Mouse (Mus musculus) telencephalon, adult 2 months (tissue): ENCODE data around the gene Psma5.
"Not testable (repeated sequence)": the region's sequence is repeated elsewhere in the genome, so short reads cannot be mapped to it uniquely, and the experiment has no call there.

Experiments
- DNase-seq: peaks from one replicate; pipeline ENCODE4 v3.0.0-alpha.2; 2011; ENCODE audit warnings: low read depth, low spot score

Gene Psma5

GRCm38 (mm10) chr3:108256719-108257637 is at the start of gene Psma5:
Gene Psma5 (plus strand): TSS chr3:108256926.
- DNase-seq = peak; percentile 98

GRCm38 (mm10) chr3:108209001-108209400 is 47.7 kb upstream of the Psma5 start:
- DNase-seq = no peak

DNA sequence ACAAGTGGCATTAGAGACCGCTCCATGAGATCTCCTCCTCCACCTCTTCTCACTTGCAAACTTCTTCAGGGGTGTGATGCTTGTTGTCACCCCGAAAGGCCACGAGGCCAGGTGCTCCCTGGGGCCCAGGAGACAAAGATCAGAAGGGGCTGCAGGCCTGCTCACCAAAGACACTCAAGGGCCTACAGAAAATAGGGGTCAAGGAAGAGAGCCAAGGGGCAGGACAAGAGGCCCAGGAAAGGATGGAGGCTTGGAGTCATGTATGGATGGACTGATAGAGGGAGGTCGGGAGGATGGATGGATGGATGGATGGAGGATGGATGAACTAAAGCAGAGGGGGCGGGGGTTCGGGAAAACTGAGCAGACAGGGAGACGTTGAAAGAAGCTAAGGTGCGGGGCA is 47.2 kb upstream of the Psma5 start:
- DNase-seq = no peak

- peak; percentile 96 for DNase-seq
Measured at GRCm38 (mm10) chr3:108209946-108210770, 46.6 kb upstream of the Psma5 start.

DNA sequence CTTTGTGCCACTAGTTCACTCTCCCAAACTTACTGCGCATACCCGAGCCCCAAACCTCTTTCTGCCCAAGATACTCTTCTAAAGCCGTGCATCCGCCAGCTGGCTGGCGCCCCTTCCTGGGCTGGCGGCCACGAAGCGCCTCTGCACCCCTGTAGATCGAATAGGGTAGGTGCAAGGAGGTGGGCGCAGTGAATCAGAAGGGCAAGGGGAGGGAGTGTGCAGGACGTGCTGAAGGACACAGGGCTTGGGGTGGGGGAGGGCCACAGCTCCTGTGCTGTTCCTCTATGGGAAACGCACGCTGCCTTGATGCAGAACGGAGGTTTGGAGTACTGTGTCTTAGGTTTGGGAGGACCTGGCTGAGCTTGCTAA is 46.0 kb upstream of the Psma5 start, which contains the start of gene Atxn7l2:
Gene Atxn7l2 (minus strand): TSS at position 164 of the 369 bp plus-strand sequence.
- DNase-seq = peak; percentile 82

- DNase-seq = no peak
Measured at GRCm38 (mm10) chr3:108211845-108212244, 44.9 kb upstream of the Psma5 start.

DNA sequence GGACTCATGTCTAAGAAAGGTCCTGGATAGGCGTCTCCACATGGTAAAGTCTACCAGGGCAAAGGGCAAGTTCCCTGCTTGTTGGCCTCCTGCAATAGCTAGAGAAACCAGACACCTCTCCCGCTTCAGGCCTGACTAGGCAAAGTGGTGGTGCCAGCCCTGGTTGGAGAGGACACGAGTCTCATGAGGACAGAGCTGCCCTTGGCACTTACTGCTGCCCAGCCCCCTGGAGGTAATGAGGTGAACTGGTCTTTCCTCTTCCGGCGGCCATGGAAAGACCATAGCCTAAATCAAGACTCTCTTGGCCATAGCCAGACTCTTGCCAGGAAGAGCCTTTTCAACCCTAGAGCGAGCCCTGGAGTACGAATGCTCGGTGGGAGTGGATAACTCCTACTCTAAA is 44.3 kb upstream of the Psma5 start:
- DNase-seq = no peak

DNA sequence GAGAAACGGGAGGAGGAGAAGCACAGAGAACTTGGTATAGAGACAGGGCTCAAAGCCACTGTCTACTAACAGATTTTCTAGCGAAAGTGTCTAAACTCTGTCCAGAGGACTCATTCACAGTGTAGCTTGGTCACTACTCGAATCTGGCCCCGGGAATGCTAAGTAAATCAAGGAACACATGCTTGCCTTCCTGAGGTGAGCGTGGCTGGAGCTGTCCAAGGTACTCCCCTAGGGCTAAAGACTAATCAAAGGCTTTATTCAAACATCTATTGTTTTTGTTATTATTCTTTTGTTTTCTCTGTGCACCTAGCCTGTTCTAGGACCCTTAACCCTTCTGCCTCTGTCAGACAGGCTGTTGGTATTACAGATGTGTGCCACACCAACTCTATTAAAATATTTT is 42.0 kb upstream of the Psma5 start:
- no peak for DNase-seq

DNA sequence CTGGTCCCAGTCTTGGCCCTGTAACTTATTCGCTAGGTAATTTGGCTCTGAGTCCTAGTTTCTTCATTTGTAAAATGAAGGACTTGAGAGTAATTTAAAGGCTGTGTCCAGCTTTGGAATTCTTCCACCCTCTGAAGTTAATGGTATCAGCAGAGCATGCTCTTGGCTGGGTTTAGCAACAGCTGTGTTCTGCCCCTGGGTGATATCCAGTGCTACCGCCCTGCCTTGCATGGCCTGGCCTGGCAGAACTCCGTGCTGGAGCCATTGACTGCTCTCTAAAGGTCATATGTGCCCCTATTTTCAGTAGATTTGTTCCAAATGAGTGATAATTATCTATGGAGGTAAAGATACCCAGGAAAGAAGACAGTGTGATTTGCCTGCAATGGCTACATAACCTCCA is 36.1 kb upstream of the Psma5 start:
- no peak for DNase-seq

- DNase-seq = no peak
Measured at GRCm38 (mm10) chr3:108225711-108226557, 30.8 kb upstream of the Psma5 start.

DNA sequence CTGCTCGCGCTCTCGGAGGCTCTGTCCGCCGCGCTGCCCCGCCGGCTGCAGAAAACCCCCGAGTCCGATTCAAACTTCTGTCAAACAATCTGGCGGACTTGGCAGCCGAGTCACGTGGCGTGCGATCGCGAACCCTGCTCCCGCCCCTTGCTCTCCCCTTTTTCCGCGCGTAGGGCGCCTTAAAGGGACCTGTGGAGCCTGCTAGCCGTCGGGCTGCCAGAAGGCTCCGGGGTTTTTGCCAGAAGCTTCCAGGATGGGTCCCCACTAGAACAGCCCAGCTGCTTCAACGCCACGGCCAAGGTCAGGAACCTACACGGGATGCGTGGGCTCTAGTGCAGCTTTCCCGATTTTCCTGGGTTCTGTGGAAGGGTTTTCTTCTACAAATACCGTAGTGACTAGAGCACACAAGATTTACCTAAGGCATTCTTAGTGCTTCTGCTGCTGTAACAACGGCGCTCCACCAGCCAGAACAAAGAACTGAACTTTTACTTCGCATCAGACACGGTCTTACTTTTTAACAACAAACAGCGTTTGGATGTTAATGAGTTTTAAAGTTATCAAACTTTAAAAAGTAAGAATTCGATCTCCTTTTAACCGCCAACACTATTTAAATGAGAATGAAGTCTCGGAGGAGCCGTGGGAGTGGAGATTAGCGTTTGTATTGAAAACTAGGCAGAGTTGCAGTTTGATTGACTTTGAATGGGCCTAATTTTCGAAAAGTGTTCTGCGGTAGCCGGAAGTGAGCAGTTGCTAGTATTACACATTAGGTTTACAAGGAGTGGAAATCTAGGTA is 30.0 kb upstream of the Psma5 start, which contains the start of gene Sypl2:
Gene Sypl2 (minus strand): TSS at position 91 of the 793 bp plus-strand sequence.
- no peak for DNase-seq

DNA sequence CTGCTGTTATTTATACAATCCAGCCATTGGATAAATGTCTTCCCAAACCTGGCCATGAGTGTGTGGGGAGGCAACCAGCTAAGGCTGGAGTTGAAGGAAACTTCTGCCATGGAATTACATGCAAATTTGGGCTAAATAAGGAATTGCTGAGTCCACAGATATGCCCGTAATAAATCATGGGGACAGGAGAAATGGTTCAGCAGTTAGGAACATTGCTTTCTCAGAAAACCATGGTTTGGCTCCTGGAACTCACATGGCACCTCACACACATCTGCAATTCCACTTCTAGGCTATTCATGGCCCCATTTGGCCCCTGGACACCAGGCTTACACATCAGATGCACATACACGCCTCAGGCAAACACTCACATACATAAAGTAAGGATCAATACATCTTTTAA is 29.2 kb upstream of the Psma5 start:
- no peak for DNase-seq

GRCm38 (mm10) chr3:108231646-108232045 is 25.1 kb upstream of the Psma5 start:
- DNase-seq = no peak

DNA sequence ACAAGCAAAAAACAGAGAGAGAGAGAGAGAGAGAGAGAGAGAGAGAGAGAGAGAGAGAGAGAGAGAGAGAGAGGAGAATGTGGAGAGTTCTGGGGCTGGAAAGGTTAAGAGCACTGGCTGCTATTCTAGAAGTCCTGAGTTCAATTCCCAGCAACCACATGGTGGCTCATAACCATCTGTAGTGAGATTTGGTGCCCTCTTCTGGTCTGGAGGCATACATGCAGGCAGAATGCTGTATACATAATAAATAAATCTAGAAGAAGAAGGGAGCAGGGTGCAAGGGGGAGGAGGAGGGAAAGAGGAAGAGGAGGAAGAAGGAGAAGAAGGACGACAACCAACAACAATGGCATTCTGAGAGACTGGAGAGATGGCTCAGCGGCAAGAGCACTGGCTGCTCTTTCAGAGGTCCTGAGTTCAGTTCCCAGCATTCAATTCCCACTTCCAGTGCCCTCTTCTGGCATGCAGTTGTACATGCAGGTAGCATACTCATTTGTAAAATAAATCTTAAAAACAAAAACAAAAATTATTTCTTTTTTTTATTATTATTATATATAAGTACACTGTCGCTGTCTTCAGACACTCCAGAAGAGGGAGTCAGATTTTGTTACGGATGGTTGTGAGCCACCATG is 19.1 kb upstream of the Psma5 start:
- not testable (repeated sequence) for DNase-seq

- peak; percentile 63 for DNase-seq
Measured at GRCm38 (mm10) chr3:108241243-108241839, 15.4 kb upstream of the Psma5 start.

GRCm38 (mm10) chr3:108246857-108247256 is 9.9 kb upstream of the Psma5 start:
- DNase-seq = no peak

DNA sequence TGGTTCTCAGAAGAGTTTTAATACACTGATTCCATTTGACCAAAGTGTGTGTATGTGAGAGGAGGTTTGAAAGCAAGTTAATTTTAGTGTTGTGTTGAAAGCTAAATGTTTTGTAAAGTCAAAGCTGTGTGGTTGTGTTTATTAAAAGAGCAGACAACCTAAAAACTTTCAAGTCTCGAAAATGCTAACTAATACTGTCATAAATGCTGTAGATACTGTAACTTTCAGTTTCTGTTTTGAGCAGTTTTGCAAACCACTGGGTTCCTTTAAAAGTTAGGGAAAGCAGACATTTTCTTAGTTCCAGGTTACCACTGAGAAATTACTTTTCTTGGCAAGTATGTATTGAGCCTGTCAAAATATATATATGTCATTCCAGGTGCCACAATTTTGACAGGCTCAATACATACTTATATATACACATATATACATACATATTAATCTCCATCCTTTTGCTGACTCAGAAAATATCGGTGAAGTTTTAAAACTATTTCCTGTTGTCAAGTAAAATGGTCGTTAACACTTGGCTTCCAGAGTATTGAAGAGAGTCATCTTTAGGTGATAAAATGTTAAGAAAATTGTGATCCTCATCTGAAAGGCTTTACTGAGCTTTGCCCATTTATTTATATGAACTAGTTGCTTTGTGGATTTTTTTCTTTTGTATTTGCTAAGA is 1.2 kb downstream of the Psma5 start:
- no peak for DNase-seq

DNA sequence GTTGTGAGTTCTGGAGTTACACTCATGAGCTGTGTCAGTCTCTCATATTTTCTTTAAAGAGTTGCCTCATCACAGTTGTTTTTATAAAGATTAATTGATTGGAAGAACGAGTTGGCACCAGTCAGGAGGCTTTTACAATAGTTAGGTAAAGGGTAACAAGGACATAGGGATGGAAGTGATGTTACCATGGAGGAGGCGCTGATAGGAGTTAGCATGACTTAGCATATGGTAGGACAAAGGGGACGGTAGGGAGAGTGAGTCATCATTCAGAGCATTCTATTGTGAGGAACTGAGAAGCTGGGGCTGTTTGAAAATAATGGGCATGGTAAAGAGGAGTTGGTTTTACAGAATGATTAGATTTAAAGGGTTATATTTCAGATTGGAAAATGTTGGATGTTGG is 2.6 kb downstream of the Psma5 start:
- no peak for DNase-seq

- not testable (repeated sequence) for DNase-seq
Measured at GRCm38 (mm10) chr3:108279495-108279894, 22.8 kb downstream of the Psma5 start.
